Mouse (Mus musculus) hindbrain, embryonic 13.5 days (tissue): ENCODE results near the gene Tspear. TPM values are rescaled to one million over a fixed set of nuclear protein-coding genes. Genes with fewer than 3 reads are reported as not detected.

ENCODE experiments used
- ATAC-seq: fragments of 200-750 bp; cut with Nextera tagmentation; 2 replicates; pipeline ENCODE4 v1.8.0; 2017; ENCODE audit warnings: moderate TSS enrichment; ENCODE audit not compliant: low FRiP score
- H3K27ac ChIP-seq: fragments of 300-500 bp; sonication (generic); 2 replicates; pipeline ENCODE4 v1.5.1; 2015; ENCODE audit warnings: inconsistent platforms, mild to moderate bottlenecking, moderate library complexity
- H3K27me3 ChIP-seq: fragments of 300-500 bp; sonication (generic); 2 replicates; pipeline ENCODE4 v1.6.1; 2015; ENCODE audit warnings: mild to moderate bottlenecking, inconsistent platforms
- H3K36me3 ChIP-seq: fragments of 300-500 bp; sonication (generic); 2 replicates; pipeline ENCODE4 v1.6.1; 2015; ENCODE audit warnings: mild to moderate bottlenecking, inconsistent platforms
- H3K4me1 ChIP-seq: fragments of 300-500 bp; sonication (generic); replicated peaks from 2 replicates; pipeline ENCODE4 v1.6.1; 2015; ENCODE audit warnings: inconsistent platforms
- H3K4me2 ChIP-seq: fragments of 300-500 bp; sonication (generic); 2 replicates; pipeline ENCODE4 v1.6.1; 2015; ENCODE audit warnings: inconsistent platforms, mild to moderate bottlenecking, moderate library complexity
- H3K4me3 ChIP-seq: fragments of 300-500 bp; sonication (generic); 2 replicates; pipeline ENCODE4 v1.5.1; 2015; ENCODE audit warnings: mild to moderate bottlenecking, inconsistent platforms
- H3K9ac ChIP-seq: fragments of 300-500 bp; sonication (generic); 2 replicates; pipeline ENCODE4 v1.6.1; 2015; ENCODE audit warnings: mild to moderate bottlenecking, inconsistent platforms
- H3K9me3 ChIP-seq: fragments of 300-500 bp; sonication (generic); 2 replicates; pipeline ENCODE4 v1.6.1; 2016; ENCODE audit warnings: inconsistent platforms
- WGBS: fragments of 180-500 bp; shearing (Covaris S2); methylation state at CpG from one replicate; pipeline ENCODE4 v1.1.7; 2015; 5-methylcytosine and 5-hydroxymethylcytosine counted together
- polyA plus RNA-seq: library from polyadenylated mRNA; unstranded; fragments of >200 nt; fragmentation: Nextera tagmentation; extraction: Ambion mirVana; gene quantifications from 2 replicates; pipeline ENCODE4 v1.2.1, GENCODE M21; 2015

The Tspear gene
- polyA plus RNA-seq, 1 experiment from 2014 or later: 0.82 TPM

DNA sequence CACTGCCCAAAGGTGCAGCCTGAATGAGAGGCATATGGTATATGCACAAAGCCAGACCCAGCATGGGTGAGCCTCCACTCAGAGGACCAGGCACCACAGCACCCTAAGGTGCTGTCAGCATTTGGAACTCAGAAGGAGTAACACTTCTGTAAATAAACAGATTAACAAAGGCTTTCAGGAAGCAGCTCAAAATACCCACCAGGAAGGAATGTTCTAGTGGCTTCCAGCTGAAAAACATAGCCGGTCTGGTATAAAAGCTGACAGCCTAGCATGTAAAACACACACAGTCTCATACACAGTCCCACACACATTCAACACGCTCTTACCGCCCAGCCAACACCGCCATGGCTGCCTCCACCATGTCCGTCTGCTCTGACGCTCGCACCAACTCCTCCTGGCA lies 175.3 kb downstream of the Tspear start, which contains the start of gene Gm3285:
TSS of gene Gm3285 (plus strand) at position 301 of the 400 bp plus-strand sequence.
- 0 out of 2 replicates have a peak, but pooled peaks cover 4% of the 10 kb centered on the region for H3K4me1 ChIP-seq
- ATAC-seq: no peak
- H3K27ac ChIP-seq: no peak within 1 kb of the TSS
- 0 out of 2 replicates have a peak, but pooled peaks cover 4% of the 10 kb centered on the region for H3K27me3 ChIP-seq
- no peak within 1 kb of the TSS for H3K4me3 ChIP-seq
- no peak within 1 kb of the TSS for H3K4me2 ChIP-seq
- H3K9ac ChIP-seq: no peak within 1 kb of the TSS
- no peaks in the 10 kb centered on the region for H3K36me3 ChIP-seq
- no peaks in the 10 kb centered on the region for H3K9me3 ChIP-seq
- WGBS: 48% methylated on average over 7 of the region's 7 CpGs

DNA sequence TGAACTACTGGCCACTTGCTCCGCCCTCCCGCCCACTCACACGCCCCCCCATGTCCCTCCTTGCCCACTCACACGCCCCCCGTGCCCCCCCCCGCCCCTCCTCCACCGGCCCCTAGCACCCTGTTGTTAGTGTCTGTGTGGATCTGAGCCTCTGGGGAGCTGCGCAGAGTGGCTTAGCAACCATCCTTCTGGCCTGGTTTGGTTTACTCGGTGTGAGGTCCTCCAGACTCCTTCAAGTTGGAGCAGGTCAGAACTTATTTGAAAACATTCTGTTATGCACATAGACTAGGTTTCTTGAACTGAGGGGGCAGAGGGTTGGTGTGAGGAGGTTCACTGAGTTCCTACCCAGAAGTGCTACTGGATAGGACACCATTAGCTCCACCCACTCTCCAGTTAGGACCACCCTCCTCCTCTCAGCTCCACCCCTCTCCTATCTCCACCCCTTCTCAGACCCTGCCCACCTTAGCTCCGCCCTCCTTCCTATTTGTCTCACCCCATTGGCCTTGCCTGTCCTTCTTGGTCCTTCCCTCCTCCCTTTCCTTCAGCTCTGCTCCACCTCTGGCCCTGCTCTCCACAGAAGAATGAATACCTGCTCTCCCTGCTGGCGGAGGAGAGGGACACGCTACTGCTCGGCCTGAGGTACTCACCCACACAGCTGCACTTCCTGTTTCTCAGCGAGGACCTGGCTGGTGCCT lies 177.8 kb downstream of the Tspear start:
- Histone ChIP-seq H3K4me1 (0 out of 2 replicates have a peak, but pooled peaks cover 4% of the 10 kb centered on the region), H3K27ac (no peak overlapping the region), H3K27me3 (0 out of 2 replicates have a peak, but pooled peaks cover 4% of the 10 kb centered on the region), H3K4me2 (peak overlapping the region; percentile 32), H3K9me3 (no peaks in the 10 kb centered on the region), H3K9ac (no peak overlapping the region), H3K36me3 (no peaks in the 10 kb centered on the region), H3K4me3 (peak overlapping the region; percentile 14; the same call in 1 of the 2 replicates)
- ATAC-seq: peak; percentile 69; the same call in 1 of the 2 replicates
- WGBS: 42% methylated on average over 14 of the region's 14 CpGs

DNA sequence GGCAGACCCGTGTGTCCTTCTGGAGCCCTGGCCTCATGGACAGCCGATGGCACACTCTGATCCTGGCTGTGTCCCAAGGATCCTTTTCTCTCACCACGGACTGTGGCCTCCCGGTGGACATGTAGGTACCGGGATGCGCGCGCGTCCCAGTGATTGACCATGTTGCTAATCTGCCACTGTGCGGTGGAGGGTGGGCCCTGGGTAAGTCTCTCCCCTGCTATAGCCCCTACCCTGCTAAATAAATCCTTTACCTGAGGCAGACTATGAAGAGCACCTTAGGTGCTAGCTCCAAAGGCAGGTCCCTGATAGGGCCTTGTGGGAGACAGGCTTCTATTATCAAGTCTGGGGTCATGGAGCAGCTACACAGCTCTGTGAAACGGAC lies 178.4 kb downstream of the Tspear start:
- 0 out of 2 replicates have a peak, but pooled peaks have one; percentile 63 for ATAC-seq

DNA sequence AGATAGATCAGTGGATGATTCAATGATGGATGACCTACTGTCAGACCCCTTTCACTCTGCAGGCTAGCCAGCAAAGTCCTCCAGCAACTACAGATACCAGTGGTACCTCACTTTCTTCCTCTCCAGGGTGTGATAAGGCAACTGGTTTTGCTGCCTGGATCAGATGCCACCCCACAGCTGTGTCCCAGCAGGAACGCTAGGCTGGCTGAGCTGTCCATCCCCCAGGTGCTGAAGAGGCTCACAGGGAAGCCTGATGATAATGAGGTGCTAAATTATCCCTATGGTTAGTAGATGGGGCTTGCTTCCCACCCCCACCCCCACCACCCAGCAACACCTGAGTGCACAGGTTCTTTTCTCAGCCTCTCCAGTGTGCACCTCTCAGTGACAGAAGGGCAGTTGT lies 181.2 kb downstream of the Tspear start:
- no peak overlapping the region for H3K4me3 ChIP-seq
- H3K27me3 ChIP-seq: no peaks in the 10 kb centered on the region
- H3K36me3 ChIP-seq: no peaks in the 10 kb centered on the region
- WGBS: 50% methylated on average over 1 of the region's 1 CpGs
- H3K9me3 ChIP-seq: no peaks in the 10 kb centered on the region
- H3K27ac ChIP-seq: no peak overlapping the region
- no peak overlapping the region for H3K9ac ChIP-seq
- H3K4me2 ChIP-seq: no peak overlapping the region
- 0 out of 2 replicates have a peak, but pooled peaks cover 3% of the 10 kb centered on the region for H3K4me1 ChIP-seq
- no peak for ATAC-seq

More for the DNA sequence above, 178.4 kb downstream of the Tspear start:
- Histone ChIP-seq H3K27me3 (0 out of 2 replicates have a peak, but pooled peaks cover 4% of the 10 kb centered on the region), H3K9me3 (no peaks in the 10 kb centered on the region), H3K4me1 (0 out of 2 replicates have a peak, but pooled peaks cover 4% of the 10 kb centered on the region), H3K4me3 (peak overlapping the region; percentile 14; the same call in 1 of the 2 replicates), H3K27ac (no peak overlapping the region), H3K9ac (no peak overlapping the region), H3K4me2 (peak overlapping the region; percentile 32), H3K36me3 (no peaks in the 10 kb centered on the region)
- WGBS: 35% methylated on average over 11 of the region's 11 CpGs

DNA sequence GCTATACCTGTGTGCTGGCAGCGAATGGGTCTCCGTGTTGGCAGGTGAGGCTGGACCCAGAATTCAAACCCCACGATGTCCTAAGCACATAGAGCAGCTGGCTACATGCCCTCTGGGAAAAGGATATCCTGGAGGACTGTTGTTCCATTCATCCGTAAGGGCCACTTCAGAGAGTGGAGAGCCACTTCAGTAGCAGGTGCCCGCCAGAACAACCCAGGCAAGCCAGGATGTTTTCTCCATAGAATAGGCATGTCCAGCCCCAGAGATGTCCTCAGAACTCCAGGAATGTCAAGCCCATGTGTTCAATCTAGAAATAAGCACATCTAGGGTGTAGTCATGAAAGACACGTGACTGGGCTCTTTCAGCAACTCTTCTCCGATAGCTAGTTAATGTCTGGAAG lies 183.3 kb downstream of the Tspear start:
- no peak overlapping the region for H3K27ac ChIP-seq
- H3K9ac ChIP-seq: no peak overlapping the region
- no peaks in the 10 kb centered on the region for H3K9me3 ChIP-seq
- H3K4me1 ChIP-seq: no peaks in the 10 kb centered on the region
- H3K27me3 ChIP-seq: no peaks in the 10 kb centered on the region
- ATAC-seq: no peak
- WGBS: 92% methylated on average over 7 of the region's 7 CpGs
- H3K4me2 ChIP-seq: no peak overlapping the region
- no peak overlapping the region for H3K4me3 ChIP-seq
- no peaks in the 10 kb centered on the region for H3K36me3 ChIP-seq

DNA sequence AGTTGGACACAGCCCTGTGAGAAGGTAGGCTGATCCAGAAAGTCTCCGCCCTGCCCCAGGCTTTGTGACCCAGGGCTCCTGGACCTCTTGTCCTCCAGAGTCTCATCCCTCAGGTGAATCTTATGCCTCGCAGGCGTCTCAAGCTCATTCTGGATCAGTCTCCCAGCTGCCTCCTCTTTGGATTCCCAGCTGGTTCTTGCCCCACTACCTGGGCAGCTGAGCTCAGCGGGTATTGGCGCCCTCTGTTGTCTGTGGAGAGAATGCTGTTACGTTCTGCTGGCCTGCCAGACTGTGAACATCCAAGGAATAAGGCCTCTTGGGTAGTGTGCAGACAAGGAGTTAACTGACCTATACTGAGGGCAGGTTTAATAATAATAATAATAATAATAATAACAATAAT lies 192.6 kb downstream of the Tspear start:
- Histone ChIP-seq H3K9me3 (no peaks in the 10 kb centered on the region), H3K27me3 (no peaks in the 10 kb centered on the region), H3K9ac (no peak overlapping the region), H3K27ac (no peak overlapping the region), H3K4me3 (no peak overlapping the region), H3K4me2 (no peak overlapping the region), H3K36me3 (no peaks in the 10 kb centered on the region), H3K4me1 (no peaks in the 10 kb centered on the region)
- no peak for ATAC-seq
- 50% methylated on average over 6 of the region's 6 CpGs for whole genome bisulfite sequencing

DNA sequence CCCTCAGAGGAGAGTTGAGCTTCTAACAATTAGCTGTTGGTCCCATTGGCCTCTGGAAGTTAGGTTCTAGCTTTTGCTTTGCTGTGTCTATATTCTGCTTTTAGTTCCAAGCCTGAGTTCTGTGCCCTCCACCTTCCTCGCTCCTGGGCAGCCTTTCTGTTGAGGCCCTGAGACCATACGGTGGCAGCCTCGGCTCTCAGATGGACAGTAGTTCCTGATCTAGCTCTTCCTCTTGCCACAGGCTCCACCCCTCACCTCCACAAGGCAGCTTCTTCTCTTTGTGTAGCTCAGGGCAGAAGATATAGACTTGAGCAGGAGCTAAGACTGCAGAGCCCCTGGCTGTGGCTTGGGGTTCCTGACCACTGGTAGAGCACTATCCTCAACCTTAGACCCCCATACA lies 193.9 kb downstream of the Tspear start:
- Histone ChIP-seq H3K4me1 (no peaks in the 10 kb centered on the region), H3K27me3 (no peaks in the 10 kb centered on the region), H3K9me3 (no peaks in the 10 kb centered on the region), H3K27ac (no peak overlapping the region), H3K4me2 (no peak overlapping the region), H3K36me3 (no peaks in the 10 kb centered on the region), H3K4me3 (no peak overlapping the region), H3K9ac (no peak overlapping the region)
- 77% methylated on average over 3 of the region's 3 CpGs for WGBS
- ATAC-seq: no peak

DNA sequence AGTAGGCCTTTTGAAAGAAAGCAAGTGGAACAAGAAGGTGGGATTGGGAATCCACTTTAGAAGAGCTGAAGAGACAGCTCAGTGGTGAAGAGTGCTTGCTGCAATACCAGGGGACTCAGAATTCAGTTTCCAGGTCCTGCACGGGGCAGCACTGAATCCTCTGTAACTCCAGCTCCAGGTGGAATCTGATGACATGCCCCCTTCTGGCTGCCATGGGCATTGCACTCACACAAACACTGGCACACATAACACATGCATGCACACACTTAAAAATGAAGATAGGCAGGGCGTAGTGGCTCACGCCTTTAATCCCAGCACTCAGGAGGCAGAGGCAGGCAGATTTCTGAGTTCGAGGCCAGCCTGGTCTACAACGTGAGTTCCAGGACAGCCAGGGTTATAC lies 196.2 kb downstream of the Tspear start:
- H3K4me2 ChIP-seq: no peak overlapping the region
- WGBS: 87% methylated on average over 5 of the region's 5 CpGs

DNA sequence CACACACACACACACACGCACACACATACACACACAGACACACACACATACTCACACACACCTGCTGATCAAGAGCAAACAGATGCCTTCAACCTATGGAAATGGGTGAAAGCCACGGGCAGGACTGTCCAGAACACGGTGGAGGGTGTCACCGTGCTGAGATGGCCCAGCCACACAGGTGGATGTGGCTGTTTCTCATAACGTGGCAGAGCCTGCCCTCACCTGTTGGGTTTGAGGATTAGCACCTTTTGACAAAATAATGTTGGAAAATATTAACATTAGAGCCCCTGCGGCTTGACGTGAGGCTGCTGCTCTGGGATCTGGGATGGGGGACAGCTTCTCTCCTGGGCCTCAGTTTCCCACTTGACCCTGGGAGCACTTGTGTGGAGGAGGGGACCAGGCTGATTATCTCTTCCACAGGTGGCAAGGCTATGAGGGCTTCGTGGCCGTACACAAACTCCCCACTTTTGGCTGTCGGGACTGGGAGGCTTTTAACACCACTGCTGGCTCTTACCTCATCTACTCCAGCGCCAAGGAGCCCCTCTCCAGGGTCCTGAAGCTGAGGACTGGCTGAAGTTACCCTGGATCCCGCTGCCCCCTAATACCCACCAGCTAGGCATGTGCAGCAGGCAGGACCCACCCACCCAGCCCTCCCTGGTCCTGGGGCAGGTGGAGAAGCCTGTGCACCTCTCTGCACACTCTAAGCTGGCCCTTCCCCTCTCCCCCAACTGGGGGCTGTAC lies 199.8 kb downstream of the Tspear start:
- H3K4me1 ChIP-seq: no peaks in the 10 kb centered on the region
- H3K4me2 ChIP-seq: no peak overlapping the region
- H3K4me3 ChIP-seq: no peak overlapping the region
- H3K36me3 ChIP-seq: 0 out of 2 replicates have a peak, but pooled peaks cover 2% of the 10 kb centered on the region
- no peak overlapping the region for H3K9ac ChIP-seq
- no peaks in the 10 kb centered on the region for H3K27me3 ChIP-seq
- no peaks in the 10 kb centered on the region; the same call in 1 of the 2 replicates for H3K9me3 ChIP-seq
- no peak for ATAC-seq
- 56% methylated on average over 12 of the region's 12 CpGs for WGBS
- no peak overlapping the region for H3K27ac ChIP-seq

More for the DNA sequence above, 196.2 kb downstream of the Tspear start:
- no peaks in the 10 kb centered on the region for H3K4me1 ChIP-seq
- no peaks in the 10 kb centered on the region for H3K36me3 ChIP-seq
- ATAC-seq: no peak
- H3K4me3 ChIP-seq: no peak overlapping the region
- no peak overlapping the region for H3K9ac ChIP-seq
- H3K9me3 ChIP-seq: no peaks in the 10 kb centered on the region
- no peak overlapping the region for H3K27ac ChIP-seq
- no peaks in the 10 kb centered on the region for H3K27me3 ChIP-seq

DNA sequence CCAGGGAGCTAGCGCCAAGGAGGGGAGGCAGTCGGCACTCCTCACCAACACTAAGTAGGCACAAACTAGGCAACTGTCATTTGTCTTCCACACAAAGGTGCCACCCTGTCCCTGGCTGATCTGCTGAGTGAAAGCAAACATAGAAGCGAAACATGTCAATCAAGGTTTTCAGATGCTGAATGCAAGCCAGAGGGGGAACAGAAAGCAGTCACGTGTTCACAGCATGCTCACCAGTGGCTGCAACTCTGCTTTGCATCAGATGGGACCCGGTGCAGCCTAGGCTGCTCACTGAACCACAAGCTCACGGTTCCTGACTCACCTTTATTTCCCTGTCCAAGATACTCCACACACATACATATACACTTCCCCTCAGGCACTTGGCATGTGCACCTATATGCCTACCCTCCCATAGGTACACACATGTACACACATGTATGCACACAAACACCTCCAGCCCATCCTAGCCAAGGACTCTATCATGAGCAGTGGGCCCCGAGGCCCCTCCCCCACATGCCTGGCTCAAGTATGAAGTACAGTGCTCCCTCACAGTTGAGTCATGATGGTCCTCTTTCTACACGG lies 204.7 kb downstream of the Tspear start:
- H3K9me3 ChIP-seq: no peaks in the 10 kb centered on the region; the same call in 1 of the 2 replicates
- H3K4me3 ChIP-seq: no peak overlapping the region
- H3K27me3 ChIP-seq: no peaks in the 10 kb centered on the region
- H3K27ac ChIP-seq: no peak overlapping the region
- 84% methylated on average over 8 of the region's 8 CpGs for WGBS
- 0 out of 2 replicates have a peak, but pooled peaks cover 2% of the 10 kb centered on the region for H3K36me3 ChIP-seq
- no peak overlapping the region for H3K4me2 ChIP-seq
- H3K4me1 ChIP-seq: peaks cover 7% of the 10 kb centered on the region; the same call in 1 of the 2 replicates
- no peak overlapping the region for H3K9ac ChIP-seq
- no peak for ATAC-seq

DNA sequence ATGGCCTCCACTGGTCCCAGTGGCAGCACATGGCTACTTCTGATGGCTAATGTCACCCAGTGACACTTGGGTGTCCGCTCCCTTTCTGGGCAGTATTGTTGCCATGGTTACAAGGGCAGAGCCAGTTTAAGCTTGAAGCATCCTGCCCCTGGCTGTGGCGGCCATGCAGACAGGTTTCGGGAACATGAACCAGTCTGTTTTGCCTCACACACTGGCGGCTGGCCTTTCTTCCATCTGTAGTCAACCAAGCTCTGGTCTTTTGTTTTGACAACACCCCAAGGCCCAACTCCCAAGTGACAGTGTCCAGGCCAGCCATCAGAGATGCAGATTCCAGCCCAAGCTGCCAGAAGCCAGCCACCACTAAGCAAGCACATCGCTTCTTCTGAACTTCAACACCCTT lies 209.2 kb downstream of the Tspear start:
- Histone ChIP-seq H3K4me3 (no peak overlapping the region), H3K9me3 (no peaks in the 10 kb centered on the region), H3K36me3 (0 out of 2 replicates have a peak, but pooled peaks cover under 1% of the 10 kb centered on the region), H3K27ac (no peak overlapping the region), H3K4me1 (peaks cover 16% of the 10 kb centered on the region), H3K4me2 (no peak overlapping the region), H3K9ac (no peak overlapping the region), H3K27me3 (0 out of 2 replicates have a peak, but pooled peaks cover 3% of the 10 kb centered on the region)
- no peak for ATAC-seq
- 67% methylated on average over 5 of the region's 5 CpGs for WGBS

DNA sequence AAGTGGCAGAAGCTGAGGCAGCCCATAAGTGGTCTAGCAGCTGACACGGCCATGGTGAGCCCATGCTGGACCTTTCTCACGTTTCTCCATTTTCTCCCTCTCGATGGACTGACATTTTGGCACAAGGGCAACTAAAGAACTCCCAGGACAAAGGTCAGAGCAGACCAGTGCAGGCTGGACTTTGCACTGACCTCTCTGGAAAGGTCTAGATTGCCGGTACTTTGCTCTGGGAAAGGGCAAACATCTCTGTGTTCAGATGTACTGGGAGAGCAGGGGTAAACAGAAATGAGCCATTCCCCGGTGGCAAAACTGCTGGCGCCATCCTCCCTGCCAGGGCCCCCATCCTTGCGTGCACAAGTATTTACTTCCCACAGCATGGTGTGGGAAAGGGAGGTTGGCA lies 213.8 kb downstream of the Tspear start:
- H3K9ac ChIP-seq: no peak overlapping the region
- H3K4me2 ChIP-seq: no peak overlapping the region
- H3K36me3 ChIP-seq: 0 out of 2 replicates have a peak, but pooled peaks cover 3% of the 10 kb centered on the region
- H3K4me3 ChIP-seq: no peak overlapping the region
- H3K9me3 ChIP-seq: no peaks in the 10 kb centered on the region
- no peak overlapping the region for H3K27ac ChIP-seq
- ATAC-seq: no peak
- 0 out of 2 replicates have a peak, but pooled peaks cover 5% of the 10 kb centered on the region for H3K27me3 ChIP-seq
- 77% methylated on average over 7 of the region's 7 CpGs for WGBS
- H3K4me1 ChIP-seq: peaks cover 36% of the 10 kb centered on the region
